Mouse (Mus musculus): ENCODE results near the gene Fam163a. TPM values are rescaled to one million over a fixed set of nuclear protein-coding genes. Genes with fewer than 3 reads are reported as not detected.

Gene Fam163a
- polyA plus RNA-seq, 1 experiment from 2014 or later: 1.8 TPM

- no peak overlapping the region for H3K27ac ChIP-seq (ENCODE audit: low read depth, low read length)
Measured at GRCm38 (mm10) chr1:156230339-156231089, 25.7 kb upstream of the Fam163a start.

GRCm38 (mm10) chr1:156229448-156229847 is 24.6 kb upstream of the Fam163a start:
- no peak for ATAC-seq
- Histone ChIP-seq H3K27ac (ENCODE audit: low read depth, low read length) (no peak overlapping the region), H3K4me1 (replicated peaks; ENCODE audit: control insufficient read depth, insufficient read depth, low read length) (no peaks in the 10 kb centered on the region), H3K4me3 (ENCODE audit: low read depth, low read length) (no peak overlapping the region), H3K36me3 (ENCODE audit: control insufficient read depth, insufficient read depth) (no peaks in the 10 kb centered on the region), H3K9me3 (ENCODE audit: control insufficient read depth) (no peaks in the 10 kb centered on the region), H3K9ac (ENCODE audit: low read depth, low read length) (no peak overlapping the region), H3K4me2 (replicated peaks; ENCODE audit: low read depth) (no peak overlapping the region), H3K27me3 (replicated peaks; ENCODE audit: control insufficient read depth, insufficient read depth, low read length) (no peaks in the 10 kb centered on the region)
- peak; percentile 84 for TF ChIP-seq CTCF (IDR thresholded peaks at IDR 0.05; ENCODE audit: low read depth)
- 29% methylated on average over 7 of the region's 7 CpGs for WGBS

More at GRCm38 (mm10) chr1:156230339-156231089, 25.7 kb upstream of the Fam163a start:
- Histone ChIP-seq H3K36me3 (ENCODE audit: control insufficient read depth, insufficient read depth) (no peaks in the 10 kb centered on the region), H3K27me3 (replicated peaks; ENCODE audit: control insufficient read depth, insufficient read depth, low read length) (no peaks in the 10 kb centered on the region), H3K4me3 (ENCODE audit: low read depth, low read length) (no peak overlapping the region), H3K4me2 (replicated peaks; ENCODE audit: low read depth) (no peak overlapping the region), H3K9ac (ENCODE audit: low read depth, low read length) (no peak overlapping the region), H3K4me1 (replicated peaks; ENCODE audit: control insufficient read depth, insufficient read depth, low read length) (no peaks in the 10 kb centered on the region), H3K9me3 (ENCODE audit: control insufficient read depth) (no peaks in the 10 kb centered on the region)
- 0 out of 2 replicates have a peak, but pooled peaks have one; percentile 6 for TF ChIP-seq CTCF (IDR thresholded peaks at IDR 0.05; ENCODE audit: low read depth)
- no peak for ATAC-seq
- WGBS: 29% methylated on average over 9 of the region's 9 CpGs

- H3K9me3 ChIP-seq (ENCODE audit: control insufficient read depth): no peaks in the 10 kb centered on the region
- TF ChIP-seq CTCF (IDR thresholded peaks at IDR 0.05; ENCODE audit: low read depth): no peak
- no peaks in the 10 kb centered on the region for H3K4me1 ChIP-seq (replicated peaks; ENCODE audit: control insufficient read depth, insufficient read depth, low read length)
- WGBS: 65% methylated on average over 4 of the region's 4 CpGs
- H3K36me3 ChIP-seq (ENCODE audit: control insufficient read depth, insufficient read depth): no peaks in the 10 kb centered on the region
- no peak overlapping the region for H3K27ac ChIP-seq (ENCODE audit: low read depth, low read length)
- H3K27me3 ChIP-seq (replicated peaks; ENCODE audit: control insufficient read depth, insufficient read depth, low read length): no peaks in the 10 kb centered on the region
- H3K4me2 ChIP-seq (replicated peaks; ENCODE audit: low read depth): no peak overlapping the region
- H3K9ac ChIP-seq (ENCODE audit: low read depth, low read length): no peak overlapping the region
- no peak overlapping the region for H3K4me3 ChIP-seq (ENCODE audit: low read depth, low read length)
- ATAC-seq: no peak
Measured at GRCm38 (mm10) chr1:156228728-156229127, 23.9 kb upstream of the Fam163a start.

- Histone ChIP-seq H3K27ac (ENCODE audit: low read depth, low read length) (no peak overlapping the region), H3K36me3 (ENCODE audit: control insufficient read depth, insufficient read depth) (no peaks in the 10 kb centered on the region), H3K4me3 (ENCODE audit: low read depth, low read length) (no peak overlapping the region), H3K4me1 (replicated peaks; ENCODE audit: control insufficient read depth, insufficient read depth, low read length) (peaks cover 6% of the 10 kb centered on the region; the same call in 1 of the 2 replicates), H3K9ac (ENCODE audit: low read depth, low read length) (no peak overlapping the region), H3K27me3 (replicated peaks; ENCODE audit: control insufficient read depth, insufficient read depth, low read length) (no peaks in the 10 kb centered on the region), H3K9me3 (ENCODE audit: control insufficient read depth) (no peaks in the 10 kb centered on the region), H3K4me2 (replicated peaks; ENCODE audit: low read depth) (no peak overlapping the region)
- WGBS: 72% methylated on average over 5 of the region's 5 CpGs
- no peak for ATAC-seq
- no peak for TF ChIP-seq CTCF (IDR thresholded peaks at IDR 0.05; ENCODE audit: low read depth)
Measured at GRCm38 (mm10) chr1:156226903-156227302, 22.1 kb upstream of the Fam163a start.

GRCm38 (mm10) chr1:156222205-156223000 is 17.6 kb upstream of the Fam163a start:
- Histone ChIP-seq H3K9ac (ENCODE audit: low read depth, low read length) (no peak overlapping the region; the same call in 1 of the 2 replicates), H3K4me1 (replicated peaks; ENCODE audit: control insufficient read depth, insufficient read depth, low read length) (peaks cover 6% of the 10 kb centered on the region; the same call in 1 of the 2 replicates), H3K27me3 (replicated peaks; ENCODE audit: control insufficient read depth, insufficient read depth, low read length) (no peaks in the 10 kb centered on the region), H3K36me3 (ENCODE audit: control insufficient read depth, insufficient read depth) (no peaks in the 10 kb centered on the region), H3K4me3 (ENCODE audit: low read depth, low read length) (no peak overlapping the region), H3K9me3 (ENCODE audit: control insufficient read depth) (no peaks in the 10 kb centered on the region), H3K4me2 (replicated peaks; ENCODE audit: low read depth) (no peak overlapping the region), H3K27ac (ENCODE audit: low read depth, low read length) (no peak overlapping the region; the same call in 1 of the 2 replicates)
- TF ChIP-seq CTCF (IDR thresholded peaks at IDR 0.05; ENCODE audit: low read depth): no peak
- 45% methylated on average over 13 of the region's 13 CpGs for WGBS
- ATAC-seq: peak; percentile 56; the same call in 1 of the 2 replicates

GRCm38 (mm10) chr1:156221327-156221726 is 16.5 kb upstream of the Fam163a start:
- Histone ChIP-seq H3K4me2 (replicated peaks; ENCODE audit: low read depth) (no peak overlapping the region), H3K4me3 (ENCODE audit: low read depth, low read length) (no peak overlapping the region), H3K4me1 (replicated peaks; ENCODE audit: control insufficient read depth, insufficient read depth, low read length) (peaks cover 6% of the 10 kb centered on the region; the same call in 1 of the 2 replicates), H3K9me3 (ENCODE audit: control insufficient read depth) (no peaks in the 10 kb centered on the region), H3K27me3 (replicated peaks; ENCODE audit: control insufficient read depth, insufficient read depth, low read length) (no peaks in the 10 kb centered on the region), H3K27ac (ENCODE audit: low read depth, low read length) (no peak overlapping the region; the same call in 1 of the 2 replicates), H3K36me3 (ENCODE audit: control insufficient read depth, insufficient read depth) (no peaks in the 10 kb centered on the region), H3K9ac (ENCODE audit: low read depth, low read length) (no peak overlapping the region)
- no peak for TF ChIP-seq CTCF (IDR thresholded peaks at IDR 0.05; ENCODE audit: low read depth)
- WGBS: 58% methylated on average over 2 of the region's 2 CpGs
- 0 out of 2 replicates have a peak, but pooled peaks have one; percentile 25 for ATAC-seq

All from intestine, postnatal 0 days (tissue).